Mouse (Mus musculus) forebrain, postnatal 0 days (tissue): ENCODE measurements around the gene Krt35. TPM values are rescaled to one million over a fixed set of nuclear protein-coding genes. Genes with fewer than 3 reads are reported as not detected.

Experiments
- ATAC-seq: fragments of 200-750 bp; cut with Nextera tagmentation; 2 replicates; pipeline ENCODE4 v1.8.0; 2017; ENCODE audit warnings: mild to moderate bottlenecking, moderate library complexity
- DNase-seq: peaks from one replicate; pipeline ENCODE4 v3.0.0-alpha.2; 2015
- H3K27ac ChIP-seq: fragments of 300-500 bp; sonication (generic); 2 replicates; pipeline ENCODE4 v1.5.1; 2014; ENCODE audit warnings: low read depth, mild to moderate bottlenecking, antibody characterized with exemption, low read length, moderate library complexity, mixed read lengths
- H3K27me3 ChIP-seq: fragments of 300-500 bp; sonication (generic); 2 replicates; pipeline ENCODE4 v1.6.1; 2014; ENCODE audit warnings: mild to moderate bottlenecking, low read length, mixed read lengths; ENCODE audit not compliant: insufficient read depth
- H3K36me3 ChIP-seq: fragments of 300-500 bp; sonication (generic); 2 replicates; pipeline ENCODE4 v1.6.1; 2014; ENCODE audit warnings: mild to moderate bottlenecking, moderate library complexity; ENCODE audit not compliant: insufficient read depth
- H3K4me1 ChIP-seq: fragments of 300-500 bp; sonication (generic); 2 replicates; pipeline ENCODE4 v1.6.1; 2014; ENCODE audit warnings: antibody characterized with exemption; ENCODE audit not compliant: insufficient read depth
- H3K4me2 ChIP-seq: fragments of 300-500 bp; sonication (generic); 2 replicates; pipeline ENCODE4 v1.6.1; 2014; ENCODE audit warnings: low read depth, mild to moderate bottlenecking, moderate library complexity
- H3K4me3 ChIP-seq: fragments of 300-500 bp; sonication (generic); 2 replicates; pipeline ENCODE4 v1.5.1; 2014; ENCODE audit warnings: low read depth, low read length, mixed read lengths
- H3K9ac ChIP-seq: fragments of 300-500 bp; sonication (generic); 2 replicates; pipeline ENCODE4 v1.6.1; 2014; ENCODE audit warnings: mild to moderate bottlenecking
- H3K9me3 ChIP-seq: fragments of 300-500 bp; sonication (generic); 2 replicates; pipeline ENCODE4 v1.6.1; 2016; ENCODE audit warnings: low read length
- CTCF ChIP-seq: sonication (generic); IDR thresholded peaks from 2 replicates; pipeline ENCODE4 v1.5.1; 2016; ENCODE audit warnings: antibody characterized with exemption, control low read depth, low read depth
- WGBS: fragments of 180-500 bp; shearing (Covaris S2); extraction: QIAGEN DNeasy Blood & Tissue Kit; methylation state at CpG from one replicate; pipeline ENCODE4 v1.1.7; 2014; 5-methylcytosine and 5-hydroxymethylcytosine counted together
- polyA plus RNA-seq: library from polyadenylated mRNA; unstranded; fragments of >200 nt; fragmentation: Nextera tagmentation; extraction: Ambion mirVana; gene quantifications from 2 replicates; pipeline ENCODE4 v1.2.1, GENCODE M21; 2015
- total RNA-seq: library from RNA; depleted of rRNA; stranded (reverse); fragments of >200 nt; gene quantifications from 2 replicates; pipeline ENCODE4 v1.2.3, GENCODE M21; 2014; rRNA removed

Gene Krt35
- total RNA-seq (not detected in 2 replicates), polyA plus RNA-seq (not detected in 2 replicates)

- DNase-seq = no peak
- Histone ChIP-seq H3K9ac (no peak within 1 kb of the TSS), H3K27ac (no peak within 1 kb of the TSS), H3K9me3 (no peaks in the 10 kb centered on the region), H3K4me3 (no peak within 1 kb of the TSS), H3K4me2 (no peak within 1 kb of the TSS), H3K36me3 (no peaks in the 10 kb centered on the region), H3K4me1 (no peaks in the 10 kb centered on the region), H3K27me3 (no peaks in the 10 kb centered on the region)
- WGBS = 42% methylated on average over 9 of the region's 9 CpGs
- no peak for ATAC-seq
- TF ChIP-seq CTCF = no peak
Observed at GRCm38 (mm10) chr11:100096141-100096540, at the start of gene Krt35. Gene Krt35 (minus strand): TSS chr11:100096241.

GRCm38 (mm10) chr11:100145104-100145503 is 49.1 kb upstream of the Krt35 start:
- no peak overlapping the region; the same call in 1 of the 2 replicates for H3K9ac ChIP-seq
- H3K36me3 ChIP-seq = no peaks in the 10 kb centered on the region
- H3K4me1 ChIP-seq = no peaks in the 10 kb centered on the region
- H3K4me2 ChIP-seq = peak overlapping the region; percentile 38
- H3K4me3 ChIP-seq = peak overlapping the region; percentile 14; the same call in 1 of the 2 replicates
- DNase-seq = no peak
- H3K27ac ChIP-seq = no peak overlapping the region
- TF ChIP-seq CTCF = no peak
- H3K27me3 ChIP-seq = peaks cover 14% of the 10 kb centered on the region
- ATAC-seq = no peak
- WGBS = 2% methylated on average over 20 of the region's 20 CpGs
- no peaks in the 10 kb centered on the region for H3K9me3 ChIP-seq

GRCm38 (mm10) chr11:100140966-100141365 is 44.9 kb upstream of the Krt35 start:
- WGBS = 81% methylated on average over 21 of the region's 21 CpGs
- Histone ChIP-seq H3K4me2 (no peak overlapping the region), H3K9me3 (no peaks in the 10 kb centered on the region), H3K9ac (no peak overlapping the region), H3K4me3 (no peak overlapping the region), H3K4me1 (no peaks in the 10 kb centered on the region), H3K27me3 (peaks cover 14% of the 10 kb centered on the region), H3K36me3 (no peaks in the 10 kb centered on the region), H3K27ac (no peak overlapping the region)
- TF ChIP-seq CTCF = no peak
- ATAC-seq = no peak
- no peak for DNase-seq

GRCm38 (mm10) chr11:100139391-100139790 is 43.4 kb upstream of the Krt35 start:
- no peak overlapping the region for H3K9ac ChIP-seq
- 87% methylated on average over 2 of the region's 2 CpGs for WGBS
- no peak overlapping the region for H3K27ac ChIP-seq
- H3K4me1 ChIP-seq = no peaks in the 10 kb centered on the region
- H3K36me3 ChIP-seq = no peaks in the 10 kb centered on the region
- DNase-seq = no peak
- TF ChIP-seq CTCF = no peak
- no peaks in the 10 kb centered on the region for H3K9me3 ChIP-seq
- H3K27me3 ChIP-seq = peaks cover 3% of the 10 kb centered on the region
- H3K4me3 ChIP-seq = no peak overlapping the region
- H3K4me2 ChIP-seq = no peak overlapping the region
- ATAC-seq = no peak

GRCm38 (mm10) chr11:100138809-100139208 is 42.8 kb upstream of the Krt35 start:
- no peak for DNase-seq

DNA sequence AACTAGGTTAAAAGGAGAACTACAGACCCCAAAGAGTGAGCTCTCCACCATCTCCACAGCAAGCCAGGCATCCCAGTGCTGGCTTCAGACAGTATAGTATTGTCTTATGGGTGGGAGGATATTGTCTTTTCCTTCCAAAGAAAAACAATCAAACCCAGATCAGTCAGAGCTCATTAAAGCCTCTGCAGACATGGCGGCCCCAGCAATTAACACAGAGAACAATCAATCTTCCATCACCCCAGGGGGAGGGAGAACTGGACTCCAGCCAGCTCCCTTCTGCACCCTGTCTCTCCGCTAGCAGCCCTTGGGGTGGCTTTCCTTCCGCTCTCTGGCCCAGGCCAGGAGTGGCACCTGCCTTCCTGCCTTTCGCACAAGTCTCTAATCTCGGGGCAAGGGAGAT is 41.7 kb upstream of the Krt35 start:
- Histone ChIP-seq H3K4me3 (no peak overlapping the region), H3K9me3 (no peaks in the 10 kb centered on the region), H3K4me2 (no peak overlapping the region), H3K9ac (no peak overlapping the region), H3K36me3 (no peaks in the 10 kb centered on the region), H3K4me1 (no peaks in the 10 kb centered on the region), H3K27ac (no peak overlapping the region), H3K27me3 (no peaks in the 10 kb centered on the region)
- 24% methylated on average over 5 of the region's 5 CpGs for whole genome bisulfite sequencing
- no peak for ATAC-seq
- peak; percentile 33 for DNase-seq
- TF ChIP-seq CTCF = no peak

More at GRCm38 (mm10) chr11:100138809-100139208, 42.8 kb upstream of the Krt35 start:
- Histone ChIP-seq H3K27ac (no peak overlapping the region), H3K4me1 (no peaks in the 10 kb centered on the region), H3K9ac (no peak overlapping the region), H3K36me3 (no peaks in the 10 kb centered on the region), H3K4me2 (no peak overlapping the region), H3K9me3 (no peaks in the 10 kb centered on the region), H3K4me3 (no peak overlapping the region), H3K27me3 (no peaks in the 10 kb centered on the region)
- ATAC-seq = no peak
- WGBS = 53% methylated on average over 7 of the region's 7 CpGs
- TF ChIP-seq CTCF = no peak

DNA sequence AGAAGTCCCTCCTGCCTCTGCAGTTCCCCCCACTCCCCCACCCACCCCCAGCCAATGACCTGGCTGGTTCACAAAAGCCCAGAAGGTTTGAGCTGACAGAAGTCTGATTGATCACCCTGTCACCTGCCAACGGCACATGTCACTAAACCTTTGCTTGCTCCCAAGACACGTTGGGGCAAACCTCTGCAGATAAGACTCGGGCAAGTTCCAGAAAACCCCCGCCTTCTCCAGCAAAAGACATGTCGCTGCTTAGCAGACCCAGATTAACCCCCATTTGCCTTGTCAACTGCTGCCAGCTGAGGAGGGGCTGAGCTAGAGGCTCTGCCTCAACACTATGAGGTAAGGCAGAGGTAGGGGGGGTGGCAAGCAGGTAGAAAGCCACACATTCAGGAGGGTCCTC is 40.5 kb upstream of the Krt35 start:
- Histone ChIP-seq H3K9ac (no peak overlapping the region), H3K4me3 (no peak overlapping the region), H3K27ac (no peak overlapping the region), H3K36me3 (no peaks in the 10 kb centered on the region), H3K4me1 (no peaks in the 10 kb centered on the region), H3K9me3 (no peaks in the 10 kb centered on the region), H3K27me3 (no peaks in the 10 kb centered on the region), H3K4me2 (no peak overlapping the region)
- TF ChIP-seq CTCF = no peak
- WGBS = 46% methylated on average over 5 of the region's 5 CpGs
- no peak for DNase-seq
- ATAC-seq = no peak
